Mouse (Mus musculus): ENCODE results near the gene Tpx2. TPM values are rescaled to one million over a fixed set of nuclear protein-coding genes. Genes with fewer than 3 reads are reported as not detected.

Tpx2 gene
- 109 and 113 TPM in 2 replicates for polyA plus RNA-seq (2016; fragmentation: Nextera tagmentation; extraction: Ambion mirVana)

GRCm38 (mm10) chr2:152847815-152848302 lies at the start of gene Tpx2:
TSS of gene Tpx2 (plus strand) at chr2:152847964.
- H3K27me3 ChIP-seq, result no peaks in the 10 kb centered on the region
- H3K4me2 ChIP-seq (replicated peaks), result peak within 1 kb of the TSS; percentile 77
- peak within 1 kb of the TSS; percentile 67 for H3K27ac ChIP-seq (replicated peaks)
- peak; percentile 97 for ATAC-seq (ENCODE audit: low FRiP score, low read depth)
- peaks cover 25% of the 10 kb centered on the region for H3K4me1 ChIP-seq
- H3K9ac ChIP-seq (replicated peaks), result peak within 1 kb of the TSS; percentile 60
- H3K36me3 ChIP-seq, result peaks cover 8% of the 10 kb centered on the region
- under 1% methylated on average over 34 of the region's 34 CpGs for WGBS
- H3K4me3 ChIP-seq, result peak within 1 kb of the TSS; percentile 88
- H3K9me3 ChIP-seq, result no peaks in the 10 kb centered on the region

GRCm38 (mm10) chr2:152799954-152800761 lies 47.6 kb upstream of the Tpx2 start:
- ATAC-seq (ENCODE audit: low FRiP score, low read depth), result no peak
- H3K4me3 ChIP-seq, result no peak overlapping the region
- no peaks in the 10 kb centered on the region for H3K9me3 ChIP-seq
- no peak overlapping the region for H3K9ac ChIP-seq (replicated peaks)
- 76% methylated on average over 7 of the region's 7 CpGs for WGBS
- H3K27me3 ChIP-seq, result no peaks in the 10 kb centered on the region
- H3K4me2 ChIP-seq (replicated peaks), result no peak overlapping the region
- peaks cover 16% of the 10 kb centered on the region for H3K4me1 ChIP-seq
- 0 out of 2 replicates have a peak, but pooled peaks cover 2% of the 10 kb centered on the region for H3K36me3 ChIP-seq
- H3K27ac ChIP-seq (replicated peaks), result no peak overlapping the region

- Histone ChIP-seq H3K27ac (replicated peaks) (no peak overlapping the region), H3K4me2 (replicated peaks) (no peak overlapping the region), H3K9me3 (no peaks in the 10 kb centered on the region), H3K36me3 (0 out of 2 replicates have a peak, but pooled peaks cover 2% of the 10 kb centered on the region), H3K27me3 (no peaks in the 10 kb centered on the region), H3K4me3 (no peak overlapping the region), H3K9ac (replicated peaks) (no peak overlapping the region), H3K4me1 (peaks cover 21% of the 10 kb centered on the region)
- ATAC-seq (ENCODE audit: low FRiP score, low read depth), result no peak
Observed at GRCm38 (mm10) chr2:152800762-152801113, 47.0 kb upstream of the Tpx2 start.

GRCm38 (mm10) chr2:152802303-152802702 lies 45.5 kb upstream of the Tpx2 start:
- no peaks in the 10 kb centered on the region for H3K27me3 ChIP-seq
- 94% methylated on average over 10 of the region's 10 CpGs for WGBS
- no peak overlapping the region for H3K9ac ChIP-seq (replicated peaks)
- no peak overlapping the region for H3K27ac ChIP-seq (replicated peaks)
- ATAC-seq (ENCODE audit: low FRiP score, low read depth), result no peak
- peaks cover 25% of the 10 kb centered on the region for H3K4me1 ChIP-seq
- H3K9me3 ChIP-seq, result no peaks in the 10 kb centered on the region
- H3K4me2 ChIP-seq (replicated peaks), result no peak overlapping the region
- no peak overlapping the region for H3K4me3 ChIP-seq
- H3K36me3 ChIP-seq, result 0 out of 2 replicates have a peak, but pooled peaks cover 2% of the 10 kb centered on the region

DNA sequence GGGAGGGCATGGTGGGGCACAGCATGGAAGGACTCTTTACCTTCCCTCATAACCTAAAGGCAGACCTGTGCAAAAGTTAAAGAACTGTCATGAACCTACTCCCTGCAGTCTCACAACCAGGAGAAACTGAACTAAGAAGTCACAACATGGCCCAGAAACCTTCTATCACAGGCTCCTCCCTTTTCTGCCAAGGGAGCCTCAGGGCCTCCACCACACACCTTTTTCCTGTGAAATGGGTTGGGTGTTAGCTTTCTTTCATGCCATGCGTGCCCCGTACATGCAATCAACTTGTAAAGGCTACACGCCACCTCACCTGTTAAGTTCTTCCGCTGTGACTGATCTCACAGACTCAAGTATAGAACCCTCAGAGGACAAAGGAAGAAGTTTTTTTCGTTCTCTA lies 44.7 kb upstream of the Tpx2 start:
- Histone ChIP-seq H3K36me3 (0 out of 2 replicates have a peak, but pooled peaks cover 2% of the 10 kb centered on the region), H3K9ac (replicated peaks) (no peak overlapping the region), H3K4me2 (replicated peaks) (no peak overlapping the region), H3K27me3 (no peaks in the 10 kb centered on the region), H3K9me3 (no peaks in the 10 kb centered on the region), H3K27ac (replicated peaks) (no peak overlapping the region), H3K4me1 (peaks cover 25% of the 10 kb centered on the region), H3K4me3 (no peak overlapping the region)
- ATAC-seq (ENCODE audit: low FRiP score, low read depth), result no peak
- 90% methylated on average over 5 of the region's 5 CpGs for WGBS

- H3K9me3 ChIP-seq, result no peaks in the 10 kb centered on the region
- H3K9ac ChIP-seq (replicated peaks), result no peak overlapping the region
- H3K27me3 ChIP-seq, result no peaks in the 10 kb centered on the region
- H3K4me2 ChIP-seq (replicated peaks), result no peak overlapping the region
- 6% methylated on average over 6 of the region's 6 CpGs for WGBS
- H3K4me1 ChIP-seq, result peaks cover 25% of the 10 kb centered on the region
- H3K36me3 ChIP-seq, result 0 out of 2 replicates have a peak, but pooled peaks cover 2% of the 10 kb centered on the region
- ATAC-seq (ENCODE audit: low FRiP score, low read depth), result peak; percentile 54; the same call in 1 of the 2 replicates
- no peak overlapping the region for H3K4me3 ChIP-seq
- H3K27ac ChIP-seq (replicated peaks), result peak overlapping the region; percentile 52
Observed at GRCm38 (mm10) chr2:152804408-152805110, 43.2 kb upstream of the Tpx2 start.

DNA sequence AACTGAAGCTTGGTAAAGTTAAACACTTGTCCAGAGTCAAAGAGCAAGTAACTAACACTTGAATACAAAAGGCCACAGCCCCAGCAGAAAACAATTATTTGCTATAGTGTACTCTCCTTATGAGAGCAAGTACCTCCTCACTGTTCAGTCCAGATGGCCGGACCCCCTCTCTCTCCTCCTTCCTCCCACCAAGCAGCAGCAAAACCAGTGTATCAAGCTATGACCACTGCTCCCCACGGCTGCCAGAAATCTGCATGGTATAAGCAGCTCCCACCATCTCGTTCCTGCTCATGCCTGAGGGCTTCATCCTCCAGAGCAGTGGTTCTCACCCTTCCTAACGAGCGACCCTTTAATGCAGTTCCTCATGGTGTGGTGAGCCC lies 42.7 kb upstream of the Tpx2 start:
- 0 out of 2 replicates have a peak, but pooled peaks cover 2% of the 10 kb centered on the region for H3K36me3 ChIP-seq
- H3K4me1 ChIP-seq, result peaks cover 25% of the 10 kb centered on the region
- no peak overlapping the region for H3K4me2 ChIP-seq (replicated peaks)
- no peaks in the 10 kb centered on the region for H3K9me3 ChIP-seq
- peak overlapping the region; percentile 20; the same call in 1 of the 2 replicates for H3K9ac ChIP-seq (replicated peaks)
- no peak for ATAC-seq (ENCODE audit: low FRiP score, low read depth)
- 49% methylated on average over 5 of the region's 5 CpGs for WGBS
- H3K4me3 ChIP-seq, result no peak overlapping the region
- no peaks in the 10 kb centered on the region for H3K27me3 ChIP-seq
- peak overlapping the region; percentile 52 for H3K27ac ChIP-seq (replicated peaks)

- Histone ChIP-seq H3K9me3 (no peaks in the 10 kb centered on the region), H3K4me1 (peaks cover 25% of the 10 kb centered on the region), H3K27ac (replicated peaks) (no peak overlapping the region), H3K9ac (replicated peaks) (0 out of 2 replicates have a peak overlapping the region, but pooled peaks have one; percentile 20), H3K4me3 (no peak overlapping the region), H3K27me3 (no peaks in the 10 kb centered on the region), H3K4me2 (replicated peaks) (no peak overlapping the region), H3K36me3 (0 out of 2 replicates have a peak, but pooled peaks cover 2% of the 10 kb centered on the region)
- no peak for ATAC-seq (ENCODE audit: low FRiP score, low read depth)
- 82% methylated on average over 2 of the region's 2 CpGs for WGBS
Observed at GRCm38 (mm10) chr2:152806037-152806436, 41.7 kb upstream of the Tpx2 start.

DNA sequence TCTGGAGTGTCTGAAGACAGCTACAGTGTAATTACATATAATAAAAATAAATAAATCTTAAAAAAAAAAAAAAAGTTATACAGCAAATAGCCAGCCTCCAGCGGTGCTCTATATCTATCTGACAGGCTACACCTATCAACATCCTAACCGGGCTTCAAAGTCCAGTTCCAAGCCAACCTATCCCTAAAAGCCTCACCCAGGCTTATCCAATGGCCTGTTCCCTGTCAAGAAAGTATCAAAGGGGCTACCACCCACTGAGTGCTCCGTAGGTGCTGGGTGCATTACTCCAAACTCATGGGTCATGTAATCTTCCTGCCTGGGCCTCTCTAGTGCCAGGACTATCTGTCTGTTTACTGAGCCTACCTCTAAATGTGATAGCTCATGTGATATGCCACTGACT lies 39.6 kb upstream of the Tpx2 start:
- WGBS, result 85% methylated on average over 3 of the region's 3 CpGs
- no peak overlapping the region for H3K4me3 ChIP-seq
- no peak overlapping the region for H3K27ac ChIP-seq (replicated peaks)
- no peak for ATAC-seq (ENCODE audit: low FRiP score, low read depth)
- no peak overlapping the region for H3K4me2 ChIP-seq (replicated peaks)
- no peak overlapping the region for H3K9ac ChIP-seq (replicated peaks)
- H3K27me3 ChIP-seq, result no peaks in the 10 kb centered on the region
- no peaks in the 10 kb centered on the region for H3K9me3 ChIP-seq
- H3K4me1 ChIP-seq, result peaks cover 31% of the 10 kb centered on the region
- 0 out of 2 replicates have a peak, but pooled peaks cover 2% of the 10 kb centered on the region for H3K36me3 ChIP-seq

DNA sequence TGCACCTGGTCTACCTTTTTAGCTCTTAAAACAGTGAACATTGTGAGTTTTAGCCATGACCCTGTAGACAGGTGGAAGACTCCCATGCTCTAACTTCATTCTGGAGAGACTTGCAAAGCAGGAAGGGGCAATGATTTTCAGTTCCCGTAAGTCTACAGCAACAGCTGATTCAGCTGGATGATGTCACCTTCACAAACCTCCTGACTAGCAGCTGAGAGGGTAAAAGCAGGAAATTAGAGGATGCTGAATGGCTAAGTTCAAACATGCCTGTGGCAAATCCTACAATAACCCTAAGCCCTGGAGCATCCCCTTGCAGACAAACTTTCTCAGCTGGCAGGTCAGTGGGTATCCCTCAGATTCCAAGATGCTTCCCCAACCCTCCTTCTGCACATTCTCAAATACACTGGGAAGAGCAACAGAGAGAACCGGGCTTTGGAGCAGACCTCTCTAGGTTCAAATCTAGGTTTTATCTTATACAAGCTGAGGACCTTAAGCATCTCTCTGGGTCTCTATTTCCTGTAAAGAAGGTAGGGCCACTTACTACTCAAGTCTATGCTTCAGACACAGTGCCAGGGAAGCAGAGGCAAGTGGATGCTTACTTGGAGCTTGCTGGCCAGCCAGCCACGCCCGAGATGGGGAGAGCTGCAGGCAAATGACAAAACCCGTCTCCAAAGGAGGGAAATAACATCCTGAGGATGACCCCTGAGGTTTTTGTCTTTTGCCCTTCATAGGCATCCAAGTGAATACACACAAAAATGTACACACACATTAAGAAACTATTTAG lies 37.4 kb upstream of the Tpx2 start:
- Histone ChIP-seq H3K9me3 (no peaks in the 10 kb centered on the region), H3K4me3 (no peak overlapping the region), H3K9ac (replicated peaks) (no peak overlapping the region), H3K4me1 (peaks cover 18% of the 10 kb centered on the region), H3K36me3 (no peaks in the 10 kb centered on the region), H3K27ac (replicated peaks) (no peak overlapping the region), H3K4me2 (replicated peaks) (no peak overlapping the region), H3K27me3 (no peaks in the 10 kb centered on the region)
- ATAC-seq (ENCODE audit: low FRiP score, low read depth), result no peak
- WGBS, result 85% methylated on average over 5 of the region's 5 CpGs

DNA sequence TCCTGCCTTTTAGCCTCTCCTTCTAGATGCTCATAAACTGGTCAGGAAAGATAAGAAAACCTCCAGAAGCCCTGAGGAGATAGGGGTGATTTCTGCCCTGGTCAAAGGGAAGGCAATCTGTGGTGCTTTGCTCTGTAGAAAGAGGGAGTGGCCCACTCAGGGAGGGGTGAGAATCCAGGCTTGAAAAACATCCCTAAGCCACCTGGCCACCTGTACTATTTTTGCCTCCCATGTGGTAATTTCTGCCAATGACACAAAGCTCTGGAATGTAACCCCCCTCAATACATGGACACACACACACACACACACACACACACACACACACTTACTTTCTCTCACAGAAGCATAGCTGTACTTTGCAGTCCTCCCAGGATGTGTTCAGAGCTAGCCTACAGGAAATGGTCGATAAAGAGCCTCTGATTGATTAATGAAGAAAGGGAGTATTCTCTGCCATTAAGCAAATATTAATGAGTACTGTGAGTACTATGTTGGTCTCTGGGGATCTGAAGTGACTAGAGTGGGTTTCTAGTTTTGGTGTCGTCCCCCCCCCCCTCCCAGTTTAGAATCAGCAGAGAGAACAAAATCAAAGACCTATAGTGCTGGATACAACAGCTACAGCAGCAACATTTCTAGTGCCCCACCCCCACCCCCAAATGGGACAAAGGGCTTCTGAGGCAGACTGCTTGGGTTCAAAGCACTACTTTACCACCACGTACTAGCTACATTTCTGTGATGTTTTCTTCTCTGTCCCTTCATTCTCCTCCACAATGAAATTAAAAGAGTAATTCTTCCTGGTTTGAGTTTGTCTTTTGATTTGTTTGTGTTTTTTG lies 36.2 kb upstream of the Tpx2 start:
- no peak for ATAC-seq (ENCODE audit: low FRiP score, low read depth)
- WGBS, result 37% methylated on average over 3 of the region's 3 CpGs
- peaks cover 14% of the 10 kb centered on the region for H3K4me1 ChIP-seq
- H3K4me3 ChIP-seq, result no peak overlapping the region
- H3K27me3 ChIP-seq, result no peaks in the 10 kb centered on the region
- no peak overlapping the region for H3K4me2 ChIP-seq (replicated peaks)
- H3K9ac ChIP-seq (replicated peaks), result no peak overlapping the region
- H3K9me3 ChIP-seq, result no peaks in the 10 kb centered on the region
- H3K27ac ChIP-seq (replicated peaks), result peak overlapping the region; percentile 36
- H3K36me3 ChIP-seq, result 0 out of 2 replicates have a peak, but pooled peaks cover 6% of the 10 kb centered on the region
